Mouse (Mus musculus) G1E (cell line): ENCODE measurements around the gene Tmem140.

Source experiments
- CTCF ChIP-seq: IDR thresholded peaks from 2 replicates; pipeline ENCODE4 v1.5.1; 2012; ENCODE audit warnings: low read depth, low read length, inconsistent platforms, mixed read lengths
- GATA2 ChIP-seq: IDR thresholded peaks from 2 replicates; pipeline ENCODE4 v1.6.1; 2012; ENCODE audit warnings: low read depth, low read length, inconsistent platforms, borderline replicate concordance
- TAL1 ChIP-seq: conservative IDR thresholded peaks from 2 replicates; pipeline ENCODE4 v1.6.1; 2012; ENCODE audit warnings: low read depth, low read length, inconsistent platforms, mixed read lengths

- TF ChIP-seq CTCF (no peak), GATA2 (no peak), TAL1 (no peak)
These were observed 6.4 kb downstream of the Tmem140 start for GRCm38 (mm10) chr6:34869225-34869915.
